Mouse (Mus musculus) left cerebral cortex, adult 9 months (tissue): ENCODE results near the gene Specc1l.
"Not testable (repeated sequence)": the region's sequence is repeated elsewhere in the genome, so short reads cannot be mapped to it uniquely, and the experiment has no call there.

Experiments used
- DNase-seq, 2 experiments: peaks; one replicate each; pipeline ENCODE4 v3.0.0; 2022; ENCODE audit warnings: low spot score in 2 of 2

The Specc1l gene

DNA sequence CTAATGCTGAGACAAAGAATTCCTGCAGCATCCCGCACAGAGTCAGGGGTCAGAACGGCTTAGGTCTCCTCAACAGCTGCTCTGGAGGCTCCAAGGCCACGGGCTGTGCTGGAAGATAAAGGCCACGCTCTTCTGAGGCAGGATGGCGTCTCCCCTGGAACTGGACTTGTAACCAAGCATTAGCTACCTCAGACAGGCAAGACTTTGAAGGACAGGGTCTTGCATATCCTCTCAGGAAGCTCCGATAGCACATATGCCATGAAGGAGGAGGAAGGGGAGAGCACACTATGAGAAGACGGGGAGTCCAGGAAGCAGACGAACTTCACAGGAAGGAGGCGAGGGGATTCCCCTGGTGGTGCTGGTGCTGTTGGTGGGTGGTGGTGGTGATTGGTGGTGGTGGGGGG is 142.0 kb downstream of the Specc1l start:
- not testable (repeated sequence) for DNase-seq

DNA sequence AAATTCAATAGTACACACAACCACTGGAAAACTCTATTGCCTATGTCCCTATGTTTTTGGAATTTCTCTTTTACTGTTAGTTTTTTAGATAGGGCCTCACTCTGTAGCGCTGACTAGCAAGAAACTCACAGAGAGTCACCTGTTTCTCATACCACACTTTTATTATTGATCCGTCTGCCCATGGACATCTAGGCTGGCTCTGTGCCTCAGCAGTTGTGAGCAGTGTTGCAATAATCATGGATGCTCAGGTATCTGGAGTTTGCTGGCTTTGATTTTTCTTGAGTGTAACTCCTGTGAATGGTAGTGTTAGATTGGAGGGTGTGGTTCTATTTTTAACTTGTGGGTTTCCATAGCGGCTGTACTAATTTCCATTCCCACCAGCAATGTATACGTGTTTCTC is 143.5 kb downstream of the Specc1l start:
- no peak for DNase-seq
